Mouse (Mus musculus): Measurements from ENCODE around the gene Shisal2a. TPM values are rescaled to one million over a fixed set of nuclear protein-coding genes. Genes with fewer than 3 reads are reported as not detected.
A peak's percentile ranks its signal among the peaks of the same experiment; 100 is the strongest.

Gene Shisal2a
- not detected for total RNA-seq (2021)
- long read RNA-seq, result 0 reads

DNA sequence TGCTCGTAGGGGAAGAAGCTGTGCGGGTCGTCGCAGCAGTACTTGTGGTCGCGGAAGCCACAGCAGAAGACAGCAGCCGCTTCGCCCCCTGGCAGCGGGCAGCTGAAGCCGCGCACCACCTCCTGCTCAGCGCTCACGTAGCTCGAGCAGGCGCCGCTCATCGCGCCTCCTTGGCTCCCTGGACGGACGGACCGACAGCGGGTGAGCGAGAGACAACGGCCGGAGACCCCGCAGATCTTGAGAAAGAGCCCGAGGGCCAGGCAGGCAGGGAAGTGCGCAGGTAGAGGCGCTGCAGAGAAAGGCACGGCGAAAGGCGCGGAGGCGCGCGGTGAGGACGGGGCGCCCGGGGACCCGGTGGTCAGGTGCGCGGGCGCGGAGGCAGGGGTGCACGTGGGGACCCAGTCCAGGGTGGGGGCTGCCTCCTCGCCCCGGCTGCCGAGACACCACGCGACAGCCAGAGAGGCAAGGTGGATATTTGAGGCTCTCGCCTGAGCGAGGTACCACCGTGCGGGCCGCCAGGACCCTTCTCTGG is at the start of gene Shisal2a:
Gene Shisal2a, minus strand, starts transcription at position 167 of the 532 bp plus-strand sequence.
- no peak for DNase-seq (ENCODE audit: low spot score in 2 of 2)

DNA sequence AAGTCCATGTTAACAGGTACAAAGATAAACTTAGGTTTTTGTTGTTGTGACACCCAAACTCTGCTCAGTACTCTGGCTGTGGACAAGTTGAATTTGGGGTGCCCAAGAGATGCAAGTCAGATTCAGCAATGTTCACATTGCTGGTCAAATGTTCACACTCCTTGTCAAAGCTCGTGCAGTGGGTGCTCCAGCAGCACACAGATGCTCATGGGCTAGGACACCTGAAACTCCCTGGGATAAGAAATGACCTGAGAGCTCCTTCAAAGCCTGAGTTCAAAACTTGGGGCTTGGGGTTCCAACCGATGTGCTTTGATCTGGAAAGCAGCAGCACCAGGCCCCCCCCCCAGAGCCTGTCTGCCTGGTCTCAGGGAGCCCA is 48.4 kb upstream of the Shisal2a start:
- DNase-seq (ENCODE audit: low spot score in 2 of 2), result no peak

DNA sequence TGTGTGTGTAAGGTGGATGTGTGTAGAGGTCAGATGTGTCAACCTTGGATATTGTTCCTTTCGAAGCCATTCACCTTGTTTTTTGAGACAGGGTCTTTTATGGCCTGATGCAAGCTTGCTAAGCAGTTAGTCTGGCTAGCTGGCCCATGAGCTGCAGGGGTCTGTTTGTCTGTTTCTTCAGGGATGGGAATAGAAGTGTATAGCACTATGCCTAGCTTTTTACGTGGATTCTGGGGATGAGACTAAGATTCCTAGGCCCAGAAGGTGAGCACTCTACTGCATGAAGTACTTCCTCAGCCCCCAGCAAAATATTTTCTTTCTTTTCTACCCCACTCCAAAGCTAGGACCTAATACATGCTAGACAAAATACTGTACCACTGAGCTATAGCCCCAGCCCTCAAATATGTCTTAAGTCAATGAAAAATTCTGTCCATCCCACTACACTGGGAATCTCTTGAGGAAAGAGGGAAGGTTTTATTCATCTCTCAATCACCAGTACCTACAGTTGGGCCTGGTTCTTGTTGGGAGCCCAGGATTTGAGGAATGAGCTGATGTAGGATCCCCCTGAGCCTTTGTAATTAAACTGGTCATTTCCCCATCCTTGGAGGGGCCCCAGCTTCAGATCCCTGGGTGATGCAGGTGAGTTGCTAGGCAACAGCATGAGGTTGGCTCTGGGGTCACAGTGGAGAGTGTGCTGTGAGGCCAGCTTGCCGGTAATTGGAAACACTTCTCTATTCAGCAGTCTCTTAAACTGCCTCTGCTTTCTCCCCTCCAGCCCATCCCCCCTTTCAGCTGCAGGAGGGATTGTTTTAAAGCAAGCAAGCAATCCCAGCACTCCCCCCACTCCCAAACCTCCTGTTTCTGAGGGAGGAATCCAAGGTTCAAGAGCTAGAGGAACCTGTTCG is 47.8 kb upstream of the Shisal2a start:
- no peak for DNase-seq (ENCODE audit: low spot score in 2 of 2)

DNA sequence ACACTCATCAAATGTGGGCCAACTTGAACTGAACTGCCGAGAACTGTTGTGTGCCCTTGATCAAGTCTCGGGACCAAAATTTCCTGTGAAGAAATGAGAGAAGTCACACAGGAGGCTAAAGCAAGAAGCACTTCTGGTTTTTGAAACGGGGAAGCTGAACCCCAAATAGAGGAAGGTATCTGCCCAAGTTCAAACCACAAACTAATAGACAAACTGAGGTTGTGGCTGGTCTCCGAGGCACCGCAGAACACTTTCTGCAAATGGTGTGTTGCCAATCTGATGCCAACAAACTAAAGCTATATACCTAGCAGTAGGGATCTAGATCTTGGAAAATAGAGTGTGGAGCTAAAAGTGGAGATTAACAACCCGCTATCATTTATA is 45.2 kb upstream of the Shisal2a start:
- DNase-seq (ENCODE audit: low spot score in 2 of 2), result no peak

DNA sequence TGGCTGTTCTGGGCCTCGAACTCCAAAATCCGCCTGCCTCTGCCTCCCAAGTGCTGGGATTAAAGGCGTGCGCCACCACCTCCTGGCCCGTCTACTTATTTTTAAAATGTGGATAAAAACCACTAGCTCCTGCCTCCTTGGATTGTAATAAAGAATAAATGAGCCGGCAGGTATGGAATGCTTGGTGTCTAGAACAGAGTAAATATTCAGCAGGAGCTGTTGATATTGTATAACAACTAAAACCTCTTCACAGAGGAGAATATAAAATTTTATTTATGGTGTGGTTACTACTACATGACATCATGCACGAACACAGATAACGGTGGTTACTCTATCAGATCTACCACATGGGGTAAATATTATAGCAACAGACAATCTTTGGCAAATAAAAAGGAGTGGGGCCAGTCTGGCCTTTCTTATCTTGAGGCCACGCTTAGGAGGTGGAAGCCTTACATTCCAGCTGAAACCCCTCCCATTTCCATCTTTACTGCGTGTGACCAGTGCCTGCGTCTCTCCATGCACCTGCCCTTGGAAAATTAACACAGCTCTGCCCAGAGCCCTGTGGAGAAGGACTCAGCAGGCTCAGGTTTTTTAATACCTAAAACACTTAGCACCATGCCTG is 44.7 kb upstream of the Shisal2a start:
- DNase-seq (ENCODE audit: low spot score in 2 of 2), result no peak

DNA sequence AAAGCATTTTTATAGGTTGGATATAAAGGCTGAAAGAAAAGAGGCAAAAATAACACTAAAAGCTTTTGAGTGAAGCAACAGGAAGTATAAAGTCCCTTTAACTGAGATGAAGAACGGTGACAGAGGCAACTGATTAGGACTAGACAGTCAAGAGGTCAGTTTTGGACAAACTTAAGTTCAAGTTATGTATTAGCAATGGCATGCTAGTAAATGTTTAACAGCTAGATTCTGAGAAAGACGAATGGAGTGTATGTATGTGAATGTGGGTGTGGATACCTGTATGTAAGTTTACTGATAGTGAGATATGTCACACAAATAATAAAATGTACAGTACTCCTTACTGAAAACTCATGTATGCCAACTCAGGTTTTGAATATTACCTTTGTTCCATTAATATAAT is 41.4 kb upstream of the Shisal2a start:
- no peak for DNase-seq (ENCODE audit: low spot score in 2 of 2)

DNA sequence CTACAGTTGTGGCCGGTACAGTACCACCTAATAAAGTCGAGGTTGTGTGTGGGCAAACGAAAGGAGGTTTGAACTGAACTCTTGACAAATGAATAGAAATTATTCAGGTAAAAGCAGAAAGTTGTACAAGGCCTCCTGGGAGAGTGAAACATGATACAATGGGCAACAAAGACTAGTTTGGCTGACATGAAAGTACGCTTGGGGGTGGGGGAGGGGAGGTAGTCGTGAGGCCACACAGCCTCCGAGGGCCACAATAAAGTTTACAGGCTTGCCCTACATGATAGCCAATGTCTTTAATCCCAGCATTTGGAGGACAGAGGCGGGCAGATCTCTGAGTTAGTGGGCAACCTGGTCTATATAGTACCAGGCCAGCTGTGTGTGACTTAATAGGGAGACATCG is 24.5 kb upstream of the Shisal2a start:
- DNase-seq (ENCODE audit: low spot score in 2 of 2), result no peak

DNA sequence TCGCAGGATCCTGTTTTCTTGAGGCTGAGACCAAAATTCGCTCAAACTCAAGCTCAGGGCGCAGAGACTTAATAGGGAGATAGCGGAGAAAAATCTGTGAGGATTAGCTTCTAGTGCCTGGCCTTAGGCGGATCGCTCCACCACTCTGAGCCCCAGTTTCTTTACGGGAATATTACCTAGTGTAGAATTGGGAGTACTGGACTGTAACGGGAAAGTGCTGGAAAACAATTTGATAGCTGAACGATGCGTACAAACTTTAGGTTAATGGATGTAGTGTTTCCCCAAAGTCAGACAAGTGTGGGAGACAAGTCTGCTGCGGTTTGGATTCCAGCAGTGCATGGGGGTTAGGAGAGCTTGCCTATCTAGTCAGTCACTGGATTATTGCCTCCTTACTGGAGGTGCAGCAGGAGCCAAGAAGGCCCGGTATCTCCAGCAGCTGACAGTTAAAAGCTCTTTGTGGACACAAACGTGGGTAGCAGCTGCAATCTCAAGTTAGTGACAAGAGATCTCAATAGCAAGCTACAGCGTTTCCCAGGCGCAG is 23.8 kb upstream of the Shisal2a start, which contains the start of gene Gpx7:
Gene Gpx7, minus strand, starts transcription at position 101 of the 541 bp plus-strand sequence.
- DNase-seq (ENCODE audit: low spot score in 2 of 2), result no peak

DNA sequence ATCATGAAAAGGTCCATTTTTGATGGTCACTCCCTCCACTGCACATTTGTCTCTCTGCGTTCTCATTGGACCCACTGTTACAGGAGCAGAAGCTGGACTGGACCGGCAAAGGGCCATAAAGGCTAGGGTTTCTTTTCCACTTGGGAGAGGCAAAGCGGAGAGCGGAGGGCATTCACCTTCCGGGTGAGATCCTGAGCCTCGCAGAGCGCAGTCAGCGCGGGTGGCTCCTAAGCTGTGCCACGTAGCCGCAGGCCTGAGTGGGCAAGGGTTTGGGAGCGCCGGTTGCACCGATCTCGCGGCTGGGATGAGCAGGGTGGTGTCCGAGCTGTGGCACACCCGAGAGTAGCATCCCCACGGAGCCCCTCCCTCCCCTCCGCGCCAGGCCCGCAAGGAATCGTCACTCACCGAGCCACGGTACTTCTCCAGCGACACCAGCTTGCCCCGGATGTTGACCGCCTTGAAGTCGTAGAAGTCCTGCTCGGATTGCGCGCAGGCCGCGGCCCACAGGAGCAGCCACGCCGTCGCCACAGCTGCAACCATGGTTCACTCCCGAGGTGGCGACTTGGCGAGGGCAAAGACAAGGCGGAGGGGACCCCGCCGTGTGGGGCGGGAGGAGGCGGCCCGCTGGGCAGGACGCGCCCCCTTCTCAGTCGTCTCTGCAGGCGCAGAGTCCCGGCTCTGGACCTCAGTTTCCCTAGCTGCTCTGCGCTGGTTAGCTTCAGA is 23.1 kb upstream of the Shisal2a start:
- peak; percentile 25 to 59 for DNase-seq (ENCODE audit: low spot score in 2 of 2)

DNA sequence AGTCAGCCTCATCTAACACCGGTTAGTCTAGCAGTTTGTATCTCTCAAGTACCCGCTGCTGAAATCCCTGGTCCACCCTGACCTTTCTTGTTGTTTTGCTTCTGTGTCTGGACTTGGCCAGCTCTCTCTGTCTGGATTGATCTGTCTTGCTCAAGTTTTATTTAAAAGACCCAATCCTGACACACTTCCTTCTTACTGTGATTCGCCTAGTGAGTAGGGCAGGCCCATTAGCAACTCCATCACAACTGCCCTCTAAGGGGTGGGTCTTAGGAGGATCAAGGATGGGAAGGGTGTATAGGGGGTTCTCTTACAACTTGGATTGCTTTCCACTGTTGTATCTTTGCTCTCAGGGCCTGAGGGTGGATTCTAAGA is 22.6 kb upstream of the Shisal2a start:
- no peak for DNase-seq (ENCODE audit: low spot score in 2 of 2)

DNA sequence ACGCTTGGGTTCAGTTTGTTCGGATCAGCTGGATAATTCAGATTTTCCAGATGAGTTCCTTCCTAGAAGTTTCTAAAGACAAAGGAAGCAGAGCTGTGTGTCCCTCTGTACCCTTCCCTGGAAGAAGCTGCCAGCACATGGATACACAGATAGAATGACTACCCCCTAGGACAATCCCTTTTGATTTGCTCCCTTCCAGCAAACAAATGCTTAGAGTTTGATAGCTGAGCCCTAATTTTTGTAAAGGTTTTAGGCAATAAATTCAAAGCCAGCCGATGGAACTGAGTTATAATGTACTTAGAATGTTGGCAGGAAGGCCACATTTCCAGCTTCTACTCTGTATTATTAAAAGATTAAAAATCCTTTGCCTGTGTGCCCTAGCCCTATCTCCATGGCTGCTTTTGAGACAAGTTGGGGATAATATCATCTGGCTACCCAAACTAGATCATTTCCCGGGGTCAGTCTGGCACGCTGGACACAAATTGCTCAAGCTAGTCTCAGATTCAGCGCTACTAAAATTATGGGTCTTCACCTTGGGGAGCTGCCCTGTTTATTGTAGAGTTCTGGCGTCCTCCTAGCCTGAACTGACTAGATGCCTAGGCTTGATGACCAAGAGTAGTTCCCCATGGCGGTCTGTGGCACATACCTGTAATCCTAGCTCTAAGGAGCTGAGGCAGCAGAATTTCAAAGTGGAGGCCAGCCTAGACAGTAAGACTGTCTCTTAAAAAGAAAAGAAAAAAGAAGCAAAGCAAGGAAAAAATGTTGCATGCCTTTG is 20.9 kb upstream of the Shisal2a start:
- no peak for DNase-seq (ENCODE audit: low spot score in 2 of 2)

DNA sequence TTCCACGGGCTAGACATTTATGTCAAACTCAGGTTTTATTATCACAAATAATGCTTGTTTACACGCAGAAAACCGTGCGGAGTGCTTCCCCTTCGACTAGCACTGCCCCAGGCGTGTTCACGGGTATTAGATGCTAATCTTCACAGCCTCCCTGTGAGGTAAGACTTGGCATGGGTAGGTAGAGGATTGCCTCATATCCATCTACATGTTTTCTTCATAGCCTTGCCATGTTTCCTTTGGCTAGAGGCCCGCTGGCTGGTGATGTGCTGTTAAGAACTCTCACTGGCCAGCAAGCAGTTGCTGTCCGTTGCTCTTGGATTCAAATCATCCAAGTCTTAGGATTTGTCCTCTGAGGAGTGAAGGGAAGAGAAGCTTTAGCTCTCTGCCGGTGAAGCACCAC is 17.2 kb upstream of the Shisal2a start:
- no peak for DNase-seq (ENCODE audit: low spot score in 2 of 2)

DNA sequence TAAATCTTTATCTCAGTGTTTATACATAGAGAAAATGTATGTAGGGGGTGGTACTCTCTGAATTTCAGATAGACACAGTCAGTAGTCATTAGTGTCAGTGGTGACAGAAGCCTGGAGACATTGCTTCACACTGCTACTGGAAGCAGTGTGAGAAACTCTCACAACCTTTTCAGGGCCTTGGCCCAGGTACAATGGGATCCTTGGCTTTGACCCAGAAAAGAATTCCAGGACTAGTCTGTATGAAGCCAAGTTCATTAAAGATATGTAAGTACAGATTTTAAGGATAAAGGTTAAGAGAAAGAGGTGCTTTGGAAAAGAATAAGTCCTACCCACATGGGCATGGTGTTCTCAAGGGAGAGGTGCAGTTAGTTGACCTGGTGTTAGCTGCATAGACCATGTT is 11.1 kb upstream of the Shisal2a start:
- DNase-seq (ENCODE audit: low spot score in 2 of 2), result no peak

DNA sequence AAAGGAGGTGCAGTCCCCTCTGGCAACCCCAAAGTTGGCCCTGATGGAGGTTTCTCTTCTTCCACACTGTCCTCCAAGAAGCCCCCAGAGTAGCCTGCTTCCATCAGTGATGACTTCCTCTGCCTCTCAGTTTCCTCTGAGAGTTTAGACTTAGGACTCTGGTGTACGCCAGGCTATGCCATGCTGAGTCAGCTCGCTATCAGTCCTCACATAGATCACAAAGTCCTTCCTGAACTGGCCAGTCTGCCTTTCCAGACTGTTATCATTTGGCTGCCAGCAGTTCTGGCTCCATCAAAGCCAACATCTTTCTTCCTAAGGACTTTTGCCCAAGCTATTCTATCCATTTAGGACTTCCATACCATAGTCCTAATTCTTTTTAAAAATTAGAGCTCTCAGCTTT is 9.4 kb upstream of the Shisal2a start:
- DNase-seq (ENCODE audit: low spot score in 2 of 2), result no peak

DNA sequence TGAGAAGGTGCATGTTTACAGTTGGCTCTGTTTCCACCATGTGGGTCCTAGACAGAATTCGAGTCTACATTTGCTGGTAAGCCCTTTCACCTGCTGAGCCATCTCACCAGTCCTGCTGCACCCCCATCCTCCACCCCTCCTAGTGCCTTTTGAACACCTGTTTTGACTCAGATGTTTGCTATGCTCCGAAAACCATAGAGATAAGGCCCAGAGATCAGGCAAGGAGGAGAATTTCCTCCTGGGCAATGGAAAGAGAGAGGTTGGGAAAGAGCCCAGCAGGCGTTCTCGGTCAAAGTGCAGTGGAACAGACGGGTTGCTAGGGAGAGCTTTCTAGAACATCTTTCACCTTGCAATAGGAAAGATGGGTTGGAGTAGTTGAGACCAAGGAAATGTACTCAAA is 8.0 kb upstream of the Shisal2a start:
- no peak for DNase-seq (ENCODE audit: low spot score in 2 of 2)

DNA sequence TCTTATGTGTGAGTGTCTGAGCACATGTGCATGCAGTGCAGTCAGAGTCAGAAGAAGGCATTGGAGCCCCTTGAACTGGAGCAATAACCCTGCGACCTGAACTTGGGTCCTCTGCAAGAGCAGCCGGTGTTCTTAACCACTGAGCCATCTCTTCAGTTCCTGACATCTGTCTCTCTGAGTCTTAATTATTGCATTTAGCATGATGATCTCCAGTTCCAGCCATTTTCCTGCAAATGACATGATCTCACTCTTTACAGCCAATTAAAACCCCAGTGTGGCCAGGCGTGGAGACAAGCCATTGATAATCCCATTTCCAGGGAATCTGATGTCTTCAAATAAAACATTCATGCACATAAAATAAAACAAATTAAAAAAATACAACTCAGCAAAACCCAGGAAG is 5.6 kb upstream of the Shisal2a start:
- no peak for DNase-seq (ENCODE audit: low spot score in 2 of 2)

DNA sequence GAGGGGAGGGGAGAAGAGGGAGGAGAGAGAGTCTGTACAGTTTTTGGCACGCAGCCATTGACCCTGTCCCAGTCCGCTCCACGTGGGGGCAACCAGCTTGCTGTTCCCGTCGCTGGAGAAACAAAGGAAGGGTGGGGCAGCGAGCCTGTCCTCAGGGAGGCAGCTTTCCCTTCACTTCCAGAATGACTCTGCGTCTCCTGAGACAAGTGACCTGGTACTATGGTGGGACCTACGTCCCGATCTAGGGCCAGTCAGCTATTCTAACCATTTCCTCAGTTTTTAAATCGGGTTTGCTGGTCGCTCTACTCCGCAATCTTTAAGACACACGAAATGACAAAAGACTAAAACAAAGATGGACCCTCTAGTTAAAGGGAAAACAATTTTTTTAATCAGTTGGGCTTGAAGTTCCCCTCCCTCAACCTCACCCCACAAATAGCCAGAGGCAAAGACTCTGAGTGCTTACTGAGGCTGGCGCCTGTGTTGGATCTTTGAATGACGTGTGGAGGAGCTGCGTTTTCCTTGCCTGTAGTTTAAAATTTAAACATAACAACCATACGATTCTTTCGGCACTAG is 4.6 kb upstream of the Shisal2a start:
- DNase-seq (ENCODE audit: low spot score in 2 of 2), result peak in 1 of 2 experiments; percentile 12

DNA sequence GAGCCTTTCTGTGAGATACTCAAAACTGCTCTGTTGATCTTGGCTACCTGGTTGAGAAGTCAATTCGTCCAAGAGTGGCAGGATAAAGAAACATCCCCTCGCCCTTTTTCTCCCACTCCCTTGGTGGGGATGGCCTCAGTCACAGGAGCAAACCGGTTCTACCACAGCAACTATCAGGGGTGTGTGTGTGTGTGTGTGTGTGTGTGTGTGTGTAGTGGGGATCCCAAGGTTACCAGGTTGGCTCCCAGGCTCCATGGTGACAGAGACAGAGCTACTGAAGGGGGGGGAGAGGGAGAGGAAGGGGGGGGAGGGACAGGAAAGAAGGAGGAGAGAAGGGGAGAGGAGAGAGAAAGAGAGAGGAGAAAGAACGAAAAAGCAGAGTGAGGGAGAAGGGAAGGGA is 4.0 kb upstream of the Shisal2a start:
- no peak for DNase-seq (ENCODE audit: low spot score in 2 of 2)

DNA sequence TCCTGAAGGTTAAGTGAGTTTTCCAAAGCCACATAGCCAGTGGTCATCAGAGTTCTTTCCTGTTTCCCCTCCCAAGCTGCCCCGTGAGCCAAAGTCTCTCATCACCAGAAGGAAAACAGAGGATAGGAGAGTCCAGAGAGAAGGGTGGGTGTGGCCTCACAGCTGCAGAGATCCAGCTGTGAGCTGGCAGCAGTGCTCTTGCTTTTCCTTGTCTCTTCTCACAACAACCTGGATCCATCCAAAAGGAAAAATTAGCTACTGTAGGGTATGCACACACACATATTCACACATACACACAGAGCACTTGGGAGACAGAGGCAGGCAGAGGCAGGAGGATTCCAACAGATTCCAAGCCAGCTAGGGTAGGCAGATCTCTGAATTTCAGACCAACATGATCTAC is 2.9 kb upstream of the Shisal2a start:
- no peak for DNase-seq (ENCODE audit: low spot score in 2 of 2)

DNA sequence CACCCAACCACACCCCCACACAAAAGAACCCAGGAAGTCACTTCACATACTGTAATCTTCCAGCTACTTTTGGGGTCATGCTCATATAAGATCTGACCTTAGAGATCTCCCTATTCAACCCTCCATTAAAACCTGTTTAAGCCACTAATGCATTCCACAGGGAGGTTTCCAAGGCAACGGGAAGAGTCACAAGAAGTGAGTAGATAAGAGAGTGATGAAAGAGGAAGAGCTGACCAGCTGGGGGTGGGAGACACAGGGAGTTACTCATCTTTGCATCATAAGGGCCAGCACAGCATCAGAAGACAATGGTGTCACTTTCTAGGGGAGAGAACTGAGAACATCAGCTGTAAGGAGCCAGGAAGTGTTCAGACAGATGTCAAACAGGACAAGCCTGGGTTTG is 3.0 kb downstream of the Shisal2a start:
- DNase-seq (ENCODE audit: low spot score in 2 of 2), result no peak

Data from layer of hippocampus, adult 18-20 months (tissue).